Mouse (Mus musculus) bone marrow macrophage, adult 2 months (primary cell): Measurements from ENCODE around the gene Rap1b. TPM values are rescaled to one million over a fixed set of nuclear protein-coding genes. Genes with fewer than 3 reads are reported as not detected.

Source experiments
- H3K27ac ChIP-seq: 2 replicates; pipeline ENCODE4 v1.5.1; 2012; ENCODE audit warnings: low read depth, low read length; ENCODE audit not compliant: insufficient read depth
- H3K4me1 ChIP-seq: 2 replicates; pipeline ENCODE4 v1.6.1; 2012; ENCODE audit warnings: low read length; ENCODE audit not compliant: control insufficient read depth, insufficient read depth
- H3K4me3 ChIP-seq: 2 replicates; pipeline ENCODE4 v1.5.1; 2012; ENCODE audit warnings: mild to moderate bottlenecking, low read length, moderate library complexity; ENCODE audit not compliant: insufficient read depth
- CTCF ChIP-seq: IDR thresholded peaks from 2 replicates; pipeline ENCODE4 v1.5.1; 2012; ENCODE audit warnings: low read depth, mild to moderate bottlenecking, low read length, moderate library complexity
- POLR2A ChIP-seq: IDR thresholded peaks from 2 replicates; pipeline ENCODE4 v1.6.1; 2012; ENCODE audit warnings: mild to moderate bottlenecking, low read depth, low read length, borderline replicate concordance
- polyA plus RNA-seq: library from polyadenylated mRNA; stranded (reverse); fragments of >200 nt; gene quantifications from 2 replicates; pipeline ENCODE4 v1.2.4, GENCODE M21; 2012; ENCODE audit not compliant: missing spikeins, insufficient read depth, insufficient read length

Rap1b gene
- polyA plus RNA-seq, 1 experiment = 458 TPM

DNA sequence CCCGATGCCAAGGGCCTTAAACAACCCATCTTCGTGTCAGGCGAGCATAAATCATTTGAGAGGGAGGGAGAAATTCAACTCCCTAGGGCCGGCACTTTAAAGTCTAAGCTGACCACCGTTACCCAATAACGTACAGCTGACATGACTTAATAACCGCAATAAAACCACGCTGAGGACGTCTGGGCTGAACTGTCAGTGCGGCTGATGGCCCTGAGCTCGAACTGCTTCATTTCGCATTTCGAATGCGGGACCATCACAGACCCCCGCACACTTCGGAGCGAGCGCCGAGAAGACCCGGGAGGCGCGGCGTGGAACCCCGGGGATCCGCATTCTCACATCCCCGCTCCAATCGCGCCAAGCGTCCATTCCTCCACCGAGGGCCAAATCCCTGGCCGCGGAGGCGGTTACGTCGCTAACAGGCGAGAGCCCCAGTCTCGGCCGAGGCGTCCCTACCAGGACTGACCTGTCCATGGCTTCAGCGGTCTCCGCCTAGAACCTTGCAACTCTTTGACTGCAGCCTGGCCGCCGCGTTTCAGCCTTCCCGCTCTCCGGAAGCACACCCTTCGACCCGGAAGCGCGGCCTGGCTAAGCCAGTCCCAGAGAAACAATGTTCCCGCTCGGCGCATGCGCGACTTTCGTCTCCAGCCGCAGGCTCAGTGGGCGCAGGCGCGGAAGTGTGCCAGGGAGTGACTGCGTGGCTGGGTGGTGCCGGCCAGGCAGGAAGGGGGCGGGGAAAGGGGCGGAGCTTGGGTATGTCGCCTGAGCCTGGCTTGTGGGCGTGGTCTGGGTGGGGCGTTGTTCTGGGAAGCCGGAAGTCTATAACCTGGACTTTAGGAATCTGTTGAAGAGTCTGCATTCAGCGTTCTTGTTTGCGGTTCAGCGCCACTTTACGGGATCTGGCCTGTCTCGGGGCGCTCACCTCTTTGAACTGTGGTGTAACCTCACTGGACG, 53.4 kb downstream of the Rap1b start, which contains the start of gene Nup107:
Gene Nup107 (minus strand): TSS at position 565 of the 951 bp plus-strand sequence.
- H3K27ac ChIP-seq = peak within 1 kb of the TSS; percentile 79
- TF ChIP-seq POLR2A (no peak), CTCF (no peak)
- peaks cover 9% of the 10 kb centered on the region for H3K4me1 ChIP-seq
- peak within 1 kb of the TSS; percentile 89 for H3K4me3 ChIP-seq

DNA sequence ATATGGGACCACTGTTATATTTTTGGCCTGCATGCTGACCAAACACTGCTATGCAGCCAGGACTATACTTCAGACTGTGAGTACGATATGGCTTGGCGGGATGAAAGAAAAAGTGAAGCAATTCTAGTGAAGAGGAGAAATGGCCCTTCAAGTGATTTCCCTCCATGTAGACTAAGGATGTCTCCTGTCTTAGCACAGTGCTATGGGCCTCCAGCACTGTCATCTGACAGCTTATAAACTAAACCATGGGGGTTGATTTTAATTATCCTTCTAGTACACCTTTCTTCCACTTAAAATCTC, 54.7 kb downstream of the Rap1b start:
- no peak overlapping the region; the same call in 1 of the 2 replicates for H3K4me3 ChIP-seq
- TF ChIP-seq CTCF (no peak), POLR2A (no peak)
- H3K27ac ChIP-seq = no peak overlapping the region
- H3K4me1 ChIP-seq = peaks cover 9% of the 10 kb centered on the region

DNA sequence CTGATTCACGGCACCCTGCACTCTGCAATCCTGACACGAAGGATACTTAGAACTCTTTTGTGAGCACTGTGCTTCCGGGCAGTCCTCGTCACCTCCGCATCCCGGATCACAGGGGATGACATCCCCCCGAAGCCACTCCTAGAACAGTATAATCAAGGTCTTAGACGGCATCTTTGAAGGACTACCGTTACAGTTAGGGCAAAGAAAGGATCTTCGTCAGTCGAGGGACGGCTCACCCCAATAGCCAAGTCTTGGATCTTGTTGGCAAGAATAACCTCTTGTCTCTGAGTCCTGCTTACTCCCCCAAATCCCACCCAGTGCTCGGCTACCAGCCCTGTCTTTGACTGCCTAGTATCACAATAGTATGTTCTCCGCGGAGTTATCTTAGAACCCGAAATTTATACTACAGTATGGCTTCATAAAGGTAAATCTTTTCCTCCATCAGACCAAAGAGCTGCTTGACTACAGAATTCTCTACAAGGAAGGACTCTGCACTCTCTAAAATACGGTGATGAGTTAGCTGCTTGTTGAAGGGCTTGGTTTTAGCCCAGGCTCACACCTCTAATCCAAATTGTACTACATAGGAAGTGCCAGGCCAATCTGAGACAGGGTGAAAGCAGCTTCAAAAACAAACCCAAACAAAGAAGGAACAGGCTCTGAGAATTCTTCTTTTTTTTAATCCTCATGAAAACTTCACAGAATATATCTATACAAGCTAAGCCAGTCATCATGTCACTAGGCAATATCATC, 55.2 kb downstream of the Rap1b start:
- no peak overlapping the region for H3K4me3 ChIP-seq
- no peak overlapping the region for H3K27ac ChIP-seq
- peaks cover 9% of the 10 kb centered on the region for H3K4me1 ChIP-seq
- no peak for TF ChIP-seq POLR2A
- no peak for TF ChIP-seq CTCF

DNA sequence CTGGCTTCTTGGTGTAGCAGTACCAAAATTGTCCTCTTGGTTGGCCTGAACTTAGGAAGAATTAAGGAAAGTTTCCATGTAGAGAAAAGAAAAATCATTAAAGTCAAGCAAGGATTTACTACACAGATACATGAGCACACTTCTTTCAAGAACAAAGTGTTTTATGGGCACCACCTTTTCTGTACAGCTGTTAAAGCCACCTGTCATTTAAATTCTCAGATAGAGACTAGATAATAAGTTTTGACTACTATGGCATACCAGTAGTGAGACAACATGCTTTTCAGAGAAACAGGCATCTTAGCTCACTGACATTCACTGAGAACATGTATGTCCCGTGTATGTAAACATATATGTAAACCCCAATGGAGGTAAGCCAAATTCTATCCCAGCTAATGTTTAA, 55.8 kb downstream of the Rap1b start:
- no peak overlapping the region for H3K4me3 ChIP-seq
- peaks cover 9% of the 10 kb centered on the region for H3K4me1 ChIP-seq
- H3K27ac ChIP-seq = no peak overlapping the region
- TF ChIP-seq CTCF (no peak), POLR2A (no peak)

DNA sequence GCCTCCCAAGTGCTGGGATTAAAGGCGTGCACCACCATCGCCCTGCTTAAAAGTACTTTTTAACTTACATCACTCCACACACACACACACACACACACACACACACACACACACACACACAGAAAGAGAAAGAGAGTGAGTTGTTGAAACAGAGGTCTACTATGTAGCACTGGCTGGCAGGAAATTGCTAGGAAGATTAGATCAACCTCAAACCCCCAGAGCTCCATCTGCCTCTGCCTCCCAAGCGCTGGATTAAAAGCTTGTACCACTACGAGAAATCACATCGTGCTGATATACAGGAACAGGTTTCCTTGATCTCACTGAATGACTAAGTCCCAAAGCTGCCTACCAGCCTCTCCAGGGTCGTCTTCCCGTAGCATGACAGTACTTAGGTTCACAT, 61.2 kb downstream of the Rap1b start:
- Histone ChIP-seq H3K4me1 (no peaks in the 10 kb centered on the region), H3K27ac (no peak overlapping the region), H3K4me3 (no peak overlapping the region)
- TF ChIP-seq CTCF = no peak
- no peak for TF ChIP-seq POLR2A

DNA sequence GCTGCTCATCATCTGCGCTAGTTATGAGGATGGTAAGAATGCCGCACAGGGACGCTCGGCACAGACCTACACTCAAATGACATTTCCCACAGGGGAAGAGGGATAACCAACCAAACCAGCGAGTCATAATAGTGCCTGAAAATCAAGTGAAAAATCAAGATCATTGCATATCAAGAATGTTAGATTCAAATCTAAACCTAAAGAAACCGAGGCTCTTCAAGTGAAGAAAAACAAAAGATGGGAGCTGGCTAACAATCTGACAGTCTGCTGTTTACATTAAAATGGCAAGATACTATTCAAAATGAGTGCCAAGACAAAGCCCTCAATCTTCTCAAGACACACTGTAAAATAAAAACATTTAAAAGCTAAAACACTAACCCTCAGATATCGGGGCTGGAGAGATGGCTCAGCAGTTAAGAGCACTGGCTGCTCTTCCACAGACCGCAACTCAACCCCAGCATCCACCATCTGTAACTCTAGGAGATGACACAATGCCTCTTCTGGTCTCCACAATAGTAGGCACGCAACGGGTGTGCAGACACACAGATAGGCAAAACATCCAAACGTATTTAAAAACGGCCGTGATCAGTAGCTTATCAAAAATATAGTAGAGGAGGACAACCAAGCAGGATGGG, 61.9 kb downstream of the Rap1b start:
- TF ChIP-seq CTCF = no peak
- TF ChIP-seq POLR2A = no peak
- Histone ChIP-seq H3K27ac (no peak overlapping the region), H3K4me3 (no peak overlapping the region), H3K4me1 (no peaks in the 10 kb centered on the region)

DNA sequence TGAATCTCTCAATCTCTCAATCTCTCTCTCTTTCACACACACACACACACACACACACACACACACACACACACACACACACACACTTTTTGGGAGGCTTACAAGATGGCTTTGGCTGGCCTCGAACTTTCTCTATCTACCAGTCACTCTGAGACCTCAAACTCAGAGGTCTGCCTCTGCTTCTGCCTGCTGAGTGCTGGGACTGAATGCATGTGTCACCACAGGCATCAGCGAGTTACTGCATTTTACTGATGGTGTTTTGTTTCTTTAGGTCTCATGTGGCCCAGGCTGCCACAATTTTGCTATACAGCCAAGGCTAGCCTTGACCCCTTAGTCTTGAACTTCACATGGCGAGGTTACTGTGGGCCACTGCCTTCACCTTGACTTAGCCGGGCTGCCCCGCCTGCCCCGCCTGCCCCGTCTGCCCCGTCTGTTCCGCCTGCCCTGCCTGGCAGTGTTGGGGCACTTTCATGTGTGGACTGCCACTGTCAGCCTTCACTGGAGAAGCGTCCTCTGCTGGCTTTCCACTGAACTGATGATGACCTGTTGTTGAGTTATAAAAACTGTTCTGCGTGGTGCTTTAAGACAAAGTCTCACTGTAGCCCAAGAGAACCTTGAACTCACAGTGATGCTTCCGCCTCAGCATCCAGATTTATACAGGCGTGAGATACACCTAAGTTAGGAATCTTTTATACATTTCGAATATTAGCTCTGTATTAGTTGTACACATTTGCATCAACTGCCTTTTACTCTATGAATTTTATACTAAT, 63.2 kb downstream of the Rap1b start:
- TF ChIP-seq POLR2A (no peak), CTCF (no peak)
- Histone ChIP-seq H3K4me3 (no peak overlapping the region), H3K27ac (no peak overlapping the region), H3K4me1 (no peaks in the 10 kb centered on the region)

DNA sequence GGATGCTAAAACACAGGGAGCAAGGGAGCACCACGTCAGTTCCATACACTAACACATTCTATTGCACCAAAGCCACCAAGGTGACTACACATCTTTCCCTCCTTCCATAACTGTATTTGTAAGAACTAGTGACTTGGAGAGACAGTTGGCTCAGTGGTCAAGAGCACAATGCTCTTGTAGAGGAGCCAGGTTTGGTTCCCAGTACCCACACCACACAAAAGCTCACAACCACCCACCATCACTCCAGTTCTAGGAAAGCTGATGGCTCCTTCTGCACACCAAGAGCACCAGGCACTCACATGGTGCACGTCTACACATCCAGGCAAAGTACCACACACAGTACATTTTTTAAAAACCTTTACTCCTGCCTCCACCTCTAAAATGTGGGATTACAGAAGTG, 63.8 kb downstream of the Rap1b start:
- no peak overlapping the region for H3K27ac ChIP-seq
- H3K4me1 ChIP-seq = no peaks in the 10 kb centered on the region
- no peak for TF ChIP-seq CTCF
- no peak for TF ChIP-seq POLR2A
- H3K4me3 ChIP-seq = no peak overlapping the region

DNA sequence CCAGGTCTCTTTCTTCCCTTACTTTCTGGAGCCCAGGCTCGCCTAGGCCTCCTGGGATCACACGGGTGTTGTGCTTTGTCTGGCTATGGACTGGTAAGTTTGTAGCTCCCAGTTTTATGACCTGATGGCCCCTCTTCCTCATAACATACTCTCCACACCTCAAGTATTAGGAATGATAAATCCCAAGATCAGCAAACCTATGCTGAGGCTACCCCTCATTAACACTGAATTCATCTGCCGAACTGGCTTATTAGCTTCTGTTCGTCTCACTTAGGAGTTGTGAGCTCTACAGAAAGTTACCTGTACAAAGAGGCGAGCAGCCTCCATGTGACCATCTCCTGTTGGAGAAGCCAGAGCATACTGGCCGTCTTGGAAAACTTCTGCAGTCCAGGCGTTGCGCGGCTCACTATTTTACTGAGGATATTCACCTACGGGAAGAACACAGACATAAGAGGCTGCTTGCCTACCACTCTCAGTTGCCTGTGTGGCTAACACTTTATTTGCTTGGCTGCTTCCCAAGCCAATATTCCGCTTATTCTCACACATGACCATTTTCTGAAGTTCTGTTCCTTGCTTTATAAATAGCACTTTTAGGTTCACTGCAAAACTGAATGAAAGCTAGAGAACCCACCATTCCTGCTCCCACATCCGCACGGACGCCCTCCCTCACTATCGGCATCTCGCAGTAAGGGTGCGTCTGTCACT, 64.7 kb downstream of the Rap1b start:
- H3K4me1 ChIP-seq = no peaks in the 10 kb centered on the region
- no peak overlapping the region for H3K4me3 ChIP-seq
- no peak overlapping the region for H3K27ac ChIP-seq
- TF ChIP-seq CTCF (no peak), POLR2A (no peak)
